Mouse (Mus musculus): ENCODE results near the gene Kcnmb1. TPM values are rescaled to one million over a fixed set of nuclear protein-coding genes. Genes with fewer than 3 reads are reported as not detected.

Gene Kcnmb1
- total RNA-seq, 1 experiment, result 0.22 TPM

DNA sequence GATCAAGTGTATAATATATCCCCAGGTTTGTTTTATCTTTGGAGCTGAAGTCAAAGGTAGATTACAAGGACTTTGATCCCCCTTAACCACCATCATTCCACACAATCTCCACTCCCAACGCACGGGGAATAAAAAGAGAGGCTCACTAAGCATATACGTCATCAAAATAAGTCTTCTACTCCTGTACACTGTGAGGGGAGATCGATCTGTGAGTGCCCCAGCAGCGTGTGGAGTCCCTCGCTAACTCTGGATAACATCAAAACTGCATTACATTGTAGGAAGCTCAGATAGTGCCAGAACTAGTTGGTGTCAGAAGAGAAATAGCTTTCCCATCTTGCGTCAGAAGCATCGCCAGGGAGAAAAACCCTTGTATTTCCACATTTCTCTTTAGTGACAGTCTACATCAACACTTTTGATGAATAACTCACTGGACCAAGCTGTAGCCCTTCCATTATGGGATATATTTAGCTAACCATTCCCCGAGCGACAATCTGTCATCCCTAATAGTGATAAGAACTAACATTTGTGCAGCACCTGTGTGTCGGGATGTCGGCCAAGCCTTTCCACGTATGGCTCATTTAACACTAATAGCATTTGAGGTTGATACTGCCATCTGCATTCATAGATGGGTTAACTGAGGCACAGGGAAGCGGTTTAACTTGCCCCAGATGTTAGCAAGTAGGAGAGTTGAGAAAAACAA, 11.7 kb downstream of the Kcnmb1 start:
- in situ Hi-C loops (cut with MboI; ENCODE audit: low sequenced_read_pairs in 2 of 2, unreplicated experiment in 2 of 2), result no loop called here
- TF ChIP-seq HCFC1 (IDR thresholded peaks at IDR 0.05; ENCODE audit: borderline replicate concordance, insufficient read depth, low read length) (no peak), MAFK (IDR thresholded peaks at IDR 0.05; ENCODE audit: insufficient read depth, low read depth, low read length) (no peak), ZC3H11A (IDR thresholded peaks at IDR 0.05; ENCODE audit: borderline replicate concordance, low read depth, low read length) (no peak), CHD2 (IDR thresholded peaks at IDR 0.05; ENCODE audit: low read depth, low read length) (no peak), ZNF384 (IDR thresholded peaks at IDR 0.05; ENCODE audit: low read depth, low read length) (no peak)

DNA sequence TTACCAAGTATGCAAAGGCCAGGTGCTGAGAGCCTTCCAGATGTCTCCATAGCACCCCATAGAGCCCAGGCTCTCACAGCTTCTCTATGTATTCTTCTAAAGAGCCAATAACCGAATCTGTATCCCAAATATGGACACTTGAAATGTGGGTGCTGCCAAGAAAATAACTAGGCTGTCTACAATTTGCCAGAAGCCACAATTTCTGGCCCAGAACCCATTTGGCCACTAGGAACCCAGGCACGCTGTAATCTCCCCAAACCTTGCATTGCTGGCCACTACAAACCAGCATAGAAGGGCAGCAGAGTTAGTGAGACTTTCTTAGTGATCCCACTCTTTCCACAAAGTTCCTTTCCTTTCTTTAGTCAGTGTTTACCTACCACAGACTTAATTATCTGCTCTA, 12.3 kb downstream of the Kcnmb1 start:
- DNase-seq (ENCODE audit: low read depth, low spot score), result no peak
- Histone ChIP-seq H3K4me1 (ENCODE audit: control insufficient read depth in 2 of 2, insufficient read depth in 2 of 2, low read length in 2 of 2, poor library complexity in 1 of 2) (no peaks in the 10 kb centered on the region), H3K4me3 (ENCODE audit: insufficient read depth in 1 of 2, low read depth in 1 of 2, low read length in 2 of 2, poor library complexity in 1 of 2, severe bottlenecking in 1 of 2) (no peak overlapping the region), H3K9ac (ENCODE audit: insufficient read depth, low read depth, low read length, poor library complexity, severe bottlenecking) (no peak overlapping the region), H3K9me3 (ENCODE audit: control insufficient read depth, insufficient read depth, low read depth, low read length) (no peaks in the 10 kb centered on the region), H3K36me3 (ENCODE audit: control insufficient read depth, insufficient read depth, low read length, poor library complexity, severe bottlenecking) (no peaks in the 10 kb centered on the region), H3K27ac (ENCODE audit: insufficient read depth, low read depth, low read length, poor library complexity, severe bottlenecking) (no peak overlapping the region)
- in situ Hi-C loops (cut with MboI; ENCODE audit: low sequenced_read_pairs in 2 of 2, unreplicated experiment in 2 of 2), result no loop called here
- no peak for TF ChIP-seq ZNF384 (IDR thresholded peaks at IDR 0.05; ENCODE audit: low read depth, low read length)
- no peak for TF ChIP-seq CHD2 (IDR thresholded peaks at IDR 0.05; ENCODE audit: low read depth, low read length)
- TF ChIP-seq HCFC1 (IDR thresholded peaks at IDR 0.05; ENCODE audit: borderline replicate concordance, insufficient read depth, low read length), result no peak
- no peak for TF ChIP-seq ZC3H11A (IDR thresholded peaks at IDR 0.05; ENCODE audit: borderline replicate concordance, low read depth, low read length)
- TF ChIP-seq MAFK (IDR thresholded peaks at IDR 0.05; ENCODE audit: insufficient read depth, low read depth, low read length), result no peak

More for the DNA sequence above, 11.7 kb downstream of the Kcnmb1 start:
- Histone ChIP-seq H3K9me3 (ENCODE audit: control insufficient read depth, insufficient read depth, low read depth, low read length) (no peaks in the 10 kb centered on the region), H3K4me1 (ENCODE audit: control insufficient read depth in 2 of 2, insufficient read depth in 2 of 2, low read length in 2 of 2, poor library complexity in 1 of 2) (no peaks in the 10 kb centered on the region), H3K36me3 (ENCODE audit: control insufficient read depth, insufficient read depth, low read length, poor library complexity, severe bottlenecking) (no peaks in the 10 kb centered on the region), H3K27ac (ENCODE audit: insufficient read depth, low read depth, low read length, poor library complexity, severe bottlenecking) (no peak overlapping the region), H3K4me3 (ENCODE audit: insufficient read depth in 1 of 2, low read depth in 1 of 2, low read length in 2 of 2, poor library complexity in 1 of 2, severe bottlenecking in 1 of 2) (no peak overlapping the region), H3K9ac (ENCODE audit: insufficient read depth, low read depth, low read length, poor library complexity, severe bottlenecking) (no peak overlapping the region)
- no peak for DNase-seq (ENCODE audit: low read depth, low spot score)

DNA sequence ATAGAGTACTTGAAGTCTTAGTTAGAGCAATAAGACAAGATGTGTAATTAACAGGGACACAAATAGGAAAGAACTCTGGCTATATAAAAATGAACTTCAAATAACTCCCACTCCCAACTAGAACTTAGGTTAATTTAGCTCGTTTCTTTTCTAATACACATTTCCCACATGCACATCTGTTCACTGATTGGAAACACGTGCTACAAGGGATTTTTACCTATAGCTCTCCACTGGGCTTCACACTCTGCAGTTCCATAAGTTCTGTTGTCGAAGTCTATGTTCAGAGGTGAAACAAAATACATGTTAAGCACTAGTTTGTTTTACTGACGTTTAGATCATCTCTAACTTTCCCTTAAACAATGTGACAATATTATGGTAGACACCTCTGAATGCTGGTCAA, 17.3 kb downstream of the Kcnmb1 start:
- Histone ChIP-seq H3K4me1 (ENCODE audit: control insufficient read depth in 2 of 2, insufficient read depth in 2 of 2, low read length in 2 of 2, poor library complexity in 1 of 2) (no peaks in the 10 kb centered on the region), H3K4me3 (ENCODE audit: insufficient read depth in 1 of 2, low read depth in 1 of 2, low read length in 2 of 2, poor library complexity in 1 of 2, severe bottlenecking in 1 of 2) (no peak overlapping the region), H3K36me3 (ENCODE audit: control insufficient read depth, insufficient read depth, low read length, poor library complexity, severe bottlenecking) (no peaks in the 10 kb centered on the region), H3K9me3 (ENCODE audit: control insufficient read depth, insufficient read depth, low read depth, low read length) (no peaks in the 10 kb centered on the region), H3K27ac (ENCODE audit: insufficient read depth, low read depth, low read length, poor library complexity, severe bottlenecking) (no peak overlapping the region), H3K9ac (ENCODE audit: insufficient read depth, low read depth, low read length, poor library complexity, severe bottlenecking) (no peak overlapping the region)
- TF ChIP-seq ZC3H11A (IDR thresholded peaks at IDR 0.05; ENCODE audit: borderline replicate concordance, low read depth, low read length) (no peak), ZNF384 (IDR thresholded peaks at IDR 0.05; ENCODE audit: low read depth, low read length) (no peak), CHD2 (IDR thresholded peaks at IDR 0.05; ENCODE audit: low read depth, low read length) (no peak), MAFK (IDR thresholded peaks at IDR 0.05; ENCODE audit: insufficient read depth, low read depth, low read length) (no peak), HCFC1 (IDR thresholded peaks at IDR 0.05; ENCODE audit: borderline replicate concordance, insufficient read depth, low read length) (no peak)
- no peak for DNase-seq (ENCODE audit: low read depth, low spot score)
- in situ Hi-C loops (cut with MboI; ENCODE audit: low sequenced_read_pairs in 2 of 2, unreplicated experiment in 2 of 2), result no loop called here

DNA sequence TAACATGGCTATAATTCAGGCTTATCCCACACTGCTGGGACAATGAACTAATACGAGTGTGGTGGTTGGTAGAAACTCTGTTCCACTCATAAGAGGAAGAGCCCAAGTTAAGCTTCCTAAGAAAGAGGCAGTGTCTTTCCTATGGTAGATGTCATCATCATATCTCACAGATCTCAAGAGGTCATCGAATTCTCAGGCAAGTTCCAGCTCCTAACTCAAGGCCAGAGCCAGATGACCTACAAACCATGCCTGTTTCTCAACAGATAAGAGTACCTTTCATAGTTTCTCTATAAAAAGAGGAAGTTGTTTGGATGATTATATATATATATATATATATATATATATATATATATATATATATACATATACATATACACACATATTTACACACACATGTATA, 23.7 kb downstream of the Kcnmb1 start:
- TF ChIP-seq HCFC1 (IDR thresholded peaks at IDR 0.05; ENCODE audit: borderline replicate concordance, insufficient read depth, low read length) (no peak), ZC3H11A (IDR thresholded peaks at IDR 0.05; ENCODE audit: borderline replicate concordance, low read depth, low read length) (no peak), CHD2 (IDR thresholded peaks at IDR 0.05; ENCODE audit: low read depth, low read length) (no peak)
- Histone ChIP-seq H3K36me3 (ENCODE audit: control insufficient read depth, insufficient read depth, low read length, poor library complexity, severe bottlenecking) (no peaks in the 10 kb centered on the region), H3K27ac (ENCODE audit: insufficient read depth, low read depth, low read length, poor library complexity, severe bottlenecking) (no peak overlapping the region), H3K9me3 (ENCODE audit: control insufficient read depth, insufficient read depth, low read depth, low read length) (no peaks in the 10 kb centered on the region), H3K9ac (ENCODE audit: insufficient read depth, low read depth, low read length, poor library complexity, severe bottlenecking) (no peak overlapping the region), H3K4me3 (ENCODE audit: insufficient read depth in 1 of 2, low read depth in 1 of 2, low read length in 2 of 2, poor library complexity in 1 of 2, severe bottlenecking in 1 of 2) (no peak overlapping the region), H3K4me1 (ENCODE audit: control insufficient read depth in 2 of 2, insufficient read depth in 2 of 2, low read length in 2 of 2, poor library complexity in 1 of 2) (no peaks in the 10 kb centered on the region)
- in situ Hi-C loops (cut with MboI; ENCODE audit: low sequenced_read_pairs in 2 of 2, unreplicated experiment in 2 of 2), result no loop called here
- DNase-seq (ENCODE audit: low read depth, low spot score), result no peak

DNA sequence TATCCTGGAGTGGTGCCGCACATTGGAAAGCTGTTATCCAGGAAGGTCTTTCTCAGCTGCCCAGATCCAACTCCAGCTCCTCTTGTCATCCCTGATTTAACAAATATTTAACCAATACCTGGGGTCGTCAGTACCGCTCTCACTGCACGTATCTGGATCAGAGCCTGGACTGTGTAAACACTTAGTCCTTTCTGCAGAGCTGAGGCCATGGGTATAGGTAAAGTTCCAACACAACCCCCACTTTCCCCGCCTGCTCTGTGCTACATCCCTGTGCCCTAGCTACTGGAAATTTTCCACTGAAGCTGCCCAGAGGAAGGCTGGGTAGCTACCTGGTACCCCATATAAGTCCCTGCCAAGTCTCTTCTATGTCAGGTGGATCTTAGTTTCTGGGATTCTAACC, 27.2 kb downstream of the Kcnmb1 start:
- no peak for DNase-seq (ENCODE audit: low read depth, low spot score)
- Histone ChIP-seq H3K27ac (ENCODE audit: insufficient read depth, low read depth, low read length, poor library complexity, severe bottlenecking) (no peak overlapping the region), H3K36me3 (ENCODE audit: control insufficient read depth, insufficient read depth, low read length, poor library complexity, severe bottlenecking) (no peaks in the 10 kb centered on the region), H3K4me1 (ENCODE audit: control insufficient read depth in 2 of 2, insufficient read depth in 2 of 2, low read length in 2 of 2, poor library complexity in 1 of 2) (no peaks in the 10 kb centered on the region), H3K9ac (ENCODE audit: insufficient read depth, low read depth, low read length, poor library complexity, severe bottlenecking) (no peak overlapping the region), H3K9me3 (ENCODE audit: control insufficient read depth, insufficient read depth, low read depth, low read length) (no peaks in the 10 kb centered on the region), H3K4me3 (ENCODE audit: insufficient read depth in 1 of 2, low read depth in 1 of 2, low read length in 2 of 2, poor library complexity in 1 of 2, severe bottlenecking in 1 of 2) (no peak overlapping the region)
- in situ Hi-C loops (cut with MboI; ENCODE audit: low sequenced_read_pairs in 2 of 2, unreplicated experiment in 2 of 2), result no loop called here
- TF ChIP-seq ZC3H11A (IDR thresholded peaks at IDR 0.05; ENCODE audit: borderline replicate concordance, low read depth, low read length), result no peak
- no peak for TF ChIP-seq CHD2 (IDR thresholded peaks at IDR 0.05; ENCODE audit: low read depth, low read length)
- no peak for TF ChIP-seq MAFK (IDR thresholded peaks at IDR 0.05; ENCODE audit: insufficient read depth, low read depth, low read length)
- TF ChIP-seq ZNF384 (IDR thresholded peaks at IDR 0.05; ENCODE audit: low read depth, low read length), result no peak
- no peak for TF ChIP-seq HCFC1 (IDR thresholded peaks at IDR 0.05; ENCODE audit: borderline replicate concordance, insufficient read depth, low read length)

Data from ES-E14 (cell line).